Mouse (Mus musculus) heart, adult 11 months (tissue): Measurements from ENCODE around the gene Gm11985.
A peak's percentile ranks its signal among the peaks of the same experiment; 100 is the strongest.

ENCODE experiments used
- DNase-seq: peaks from one replicate; pipeline ENCODE4 v3.0.0; 2022

Gene Gm11985

GRCm38 (mm10) chr11:7152371-7152770 lies 36.0 kb downstream of the Gm11985 start:
- no peak for DNase-seq

DNA sequence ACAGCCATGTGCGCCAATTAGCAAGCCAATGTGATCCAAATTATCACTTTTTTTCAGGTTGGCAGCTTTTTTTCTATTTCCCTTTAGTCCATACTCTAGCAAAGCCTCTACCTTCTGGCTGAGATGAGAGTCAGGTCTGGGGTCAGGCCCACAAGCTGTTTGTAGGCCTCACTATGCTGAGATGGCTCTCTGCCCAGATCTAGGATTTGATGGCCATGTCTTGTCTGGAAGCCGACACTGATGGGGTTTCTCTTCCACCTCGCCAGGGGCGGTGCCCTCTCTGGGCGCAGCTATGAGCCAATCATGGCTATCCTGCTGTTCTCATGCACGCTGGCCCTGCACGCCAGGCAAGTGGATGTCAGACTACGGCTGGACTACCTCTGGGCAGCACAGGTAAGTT lies 37.9 kb downstream of the Gm11985 start:
- no peak for DNase-seq

DNA sequence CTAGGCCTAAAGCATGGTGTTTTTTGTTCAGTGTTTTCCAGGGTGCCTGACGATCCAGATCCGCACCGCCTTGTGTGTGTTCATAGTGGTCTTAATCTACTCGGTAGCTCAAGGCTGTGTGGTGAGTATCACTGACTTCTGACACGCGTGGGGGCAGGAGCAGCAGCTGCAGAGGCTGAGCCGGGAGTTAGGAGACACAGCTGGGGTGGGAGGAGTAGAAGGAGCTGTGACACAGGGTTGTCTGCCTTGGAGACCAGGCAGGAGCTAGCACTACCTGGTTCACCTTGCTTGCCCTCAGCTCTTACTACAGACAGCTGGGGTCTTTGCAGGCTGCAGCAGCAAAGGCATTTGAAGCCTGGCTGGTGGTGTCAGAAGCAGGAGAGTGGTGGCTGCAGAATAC lies 38.9 kb downstream of the Gm11985 start:
- DNase-seq: no peak

GRCm38 (mm10) chr11:7147945-7148344 lies 40.4 kb downstream of the Gm11985 start:
- peak; percentile 83 for DNase-seq

DNA sequence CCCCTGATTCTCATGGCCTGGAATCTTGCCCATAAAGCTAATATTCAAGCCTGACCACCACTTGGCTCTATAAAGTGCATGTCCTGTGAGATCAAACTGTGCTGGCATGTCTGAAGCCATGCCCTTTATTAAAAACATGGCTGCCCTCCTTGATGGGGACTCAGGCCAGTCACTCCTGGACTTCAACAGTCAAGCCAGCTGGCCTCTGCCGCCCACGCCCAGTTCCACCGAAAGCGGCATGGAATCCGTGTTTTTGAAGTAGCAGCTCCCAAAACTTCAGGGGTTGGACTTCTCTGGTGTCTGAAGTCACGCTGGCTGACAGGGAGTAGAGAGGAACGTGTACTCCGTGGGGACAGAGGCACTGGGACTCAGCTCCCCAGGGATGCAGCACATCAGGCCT lies 40.8 kb downstream of the Gm11985 start:
- DNase-seq: no peak

DNA sequence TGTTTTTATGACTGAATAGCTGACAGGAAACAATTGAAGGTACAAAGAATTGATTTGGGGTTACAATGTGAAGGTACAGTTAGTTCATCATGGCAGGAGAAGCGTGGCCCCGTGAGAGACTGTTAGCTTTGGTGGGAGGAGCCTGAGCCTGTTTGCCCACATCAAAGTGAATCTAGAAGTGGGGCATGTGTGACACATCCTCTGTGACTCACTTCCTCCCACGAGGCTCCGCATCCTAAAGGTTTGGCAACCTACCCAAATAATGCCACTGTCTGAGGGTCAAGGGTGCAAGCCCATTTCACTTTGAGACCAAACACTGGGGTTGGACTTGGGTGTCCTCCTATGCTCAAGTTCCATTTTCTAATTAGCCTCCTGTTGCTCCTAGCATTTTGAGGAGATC lies 43.1 kb downstream of the Gm11985 start:
- no peak for DNase-seq

DNA sequence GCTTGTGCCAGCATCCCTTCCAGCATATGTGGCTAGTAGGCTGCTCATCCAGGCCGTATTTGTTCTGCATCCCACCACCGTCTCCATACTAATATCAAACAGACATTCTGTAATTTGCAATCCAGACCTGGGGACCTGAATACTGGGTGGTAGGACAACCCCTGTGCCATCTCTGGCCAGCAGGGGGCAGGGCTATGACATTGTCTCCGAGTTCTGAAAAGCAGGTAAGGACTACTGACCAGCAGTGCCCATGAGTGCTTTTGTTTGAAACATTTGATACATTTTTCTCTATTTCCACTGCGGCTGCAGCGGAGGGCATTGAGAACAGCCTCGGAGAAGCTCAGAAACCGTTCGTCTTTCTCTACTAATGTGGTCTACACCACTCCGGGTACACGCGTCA lies 44.0 kb downstream of the Gm11985 start:
- no peak for DNase-seq

DNA sequence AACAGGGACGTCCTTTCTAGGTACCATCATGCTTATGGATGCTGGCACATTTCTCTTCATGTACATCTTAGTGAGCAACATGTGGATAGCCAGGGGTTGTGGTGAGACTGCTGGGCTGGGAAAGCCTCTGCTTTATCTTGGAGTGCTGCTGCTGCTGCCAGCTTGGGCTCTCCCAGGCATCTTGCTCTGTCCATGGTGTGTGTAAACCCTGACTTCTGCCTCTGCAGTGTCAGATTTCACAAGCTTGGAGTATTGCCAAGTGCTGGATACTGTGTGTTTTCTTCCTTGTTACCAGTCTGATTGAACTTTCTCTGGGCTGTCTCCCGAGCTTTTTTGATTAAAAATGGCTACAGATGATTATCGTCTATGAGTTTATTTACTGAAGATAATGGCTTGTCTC lies 45.6 kb downstream of the Gm11985 start:
- no peak for DNase-seq

- DNase-seq: peak; percentile 66
These were observed 47.9 kb downstream of the Gm11985 start for GRCm38 (mm10) chr11:7140449-7140848.

DNA sequence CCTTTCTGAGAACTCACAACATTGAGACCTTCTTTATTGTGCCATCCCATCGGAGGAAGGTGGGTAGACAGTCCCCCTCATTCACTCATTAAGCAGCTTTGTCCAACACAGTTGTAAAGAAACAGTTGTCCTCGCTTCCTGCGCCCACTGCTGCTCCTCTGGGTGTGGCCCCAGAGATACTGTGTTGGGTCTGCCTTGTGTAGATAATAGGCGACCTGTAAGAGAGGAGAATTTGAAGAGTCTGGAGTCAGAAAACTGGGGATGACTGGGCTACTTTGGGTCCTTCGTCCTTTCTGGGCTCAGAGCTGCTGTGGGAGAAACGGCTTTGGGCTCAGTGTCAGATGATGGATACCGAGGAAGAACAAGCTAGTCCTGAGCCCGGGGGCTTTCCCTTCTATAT lies 50.0 kb downstream of the Gm11985 start:
- DNase-seq: no peak

DNA sequence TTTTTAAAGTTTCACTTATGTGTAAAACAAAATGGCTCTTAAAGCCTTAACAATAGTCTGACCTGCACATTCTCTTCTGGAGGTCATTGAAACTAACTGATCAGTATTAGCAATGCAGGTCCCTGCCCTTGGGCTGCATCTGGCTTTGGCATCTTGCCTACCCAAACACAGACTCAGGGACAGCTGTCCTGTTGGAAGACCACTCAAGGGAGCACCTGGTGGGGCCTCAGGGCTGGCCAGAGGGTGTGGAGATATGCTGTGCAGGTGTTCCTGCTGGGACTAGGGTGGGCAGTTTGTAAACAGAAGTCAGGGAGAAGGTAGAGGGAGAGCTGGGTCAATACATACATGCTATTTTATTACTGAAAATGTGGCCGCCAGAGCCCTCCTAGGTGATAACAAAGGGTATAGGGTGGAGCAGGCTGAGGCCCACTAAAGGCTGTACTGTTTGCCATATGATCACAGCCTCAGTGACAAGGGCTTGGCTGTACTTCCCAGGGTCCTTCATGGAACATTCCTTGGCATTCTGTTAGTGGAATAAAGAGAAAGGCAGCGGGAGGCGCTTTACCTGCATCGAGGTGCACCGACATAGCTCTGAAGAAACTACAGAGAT lies 52.0 kb downstream of the Gm11985 start:
- peak; percentile 83 for DNase-seq

- peak; percentile 93 for DNase-seq
These were observed 52.6 kb downstream of the Gm11985 start for GRCm38 (mm10) chr11:7135763-7136162.

DNA sequence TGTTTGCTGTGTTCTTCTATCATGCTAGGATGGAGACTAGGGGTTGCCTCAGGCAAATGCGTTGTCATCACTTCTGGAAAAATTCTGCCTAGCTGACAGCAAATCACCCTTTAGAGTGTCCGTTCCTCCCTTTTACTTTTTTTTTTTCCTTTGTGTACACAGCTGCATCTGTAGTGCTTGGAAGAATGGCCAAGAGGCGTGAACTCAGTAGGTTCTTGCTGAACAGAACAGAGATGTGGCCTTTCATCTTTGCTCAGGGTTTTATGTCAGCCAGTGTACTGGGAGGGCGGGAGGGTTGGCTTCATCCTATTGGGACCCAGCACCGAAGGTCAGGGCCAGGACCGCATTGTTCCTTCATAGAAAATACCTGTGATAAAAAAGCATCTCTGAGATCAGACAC lies 53.1 kb downstream of the Gm11985 start:
- DNase-seq: no peak

- DNase-seq: no peak
These were observed 54.0 kb downstream of the Gm11985 start for GRCm38 (mm10) chr11:7134319-7134718.

- DNase-seq: no peak
These were observed 54.6 kb downstream of the Gm11985 start for GRCm38 (mm10) chr11:7133736-7134135.
